Mouse (Mus musculus) embryonic facial prominence, embryonic 10.5 days (tissue): ENCODE measurements around the gene Usp29. TPM values are rescaled to one million over a fixed set of nuclear protein-coding genes. Genes with fewer than 3 reads are reported as not detected.
"Not testable (repeated sequence)": the region's sequence is repeated elsewhere in the genome, so short reads cannot be mapped to it uniquely, and the experiment has no call there.

Experiments
- DNase-seq: peaks from one replicate; pipeline ENCODE4 v3.0.0-alpha.2; 2017; ENCODE audit warnings: low spot score
- H3K27ac ChIP-seq: fragments of 300-500 bp; sonication (generic); replicated peaks from 2 replicates; pipeline ENCODE4 v1.5.1; 2016; ENCODE audit warnings: mild to moderate bottlenecking
- H3K27me3 ChIP-seq: fragments of 300-500 bp; sonication (generic); replicated peaks from 2 replicates; pipeline ENCODE4 v1.6.1; 2016; ENCODE audit warnings: low read depth, mild to moderate bottlenecking; ENCODE audit not compliant: poor library complexity, severe bottlenecking
- H3K36me3 ChIP-seq: fragments of 300-500 bp; sonication (generic); replicated peaks from 2 replicates; pipeline ENCODE4 v1.6.1; 2016; ENCODE audit warnings: mild to moderate bottlenecking, moderate library complexity
- H3K4me1 ChIP-seq: fragments of 300-500 bp; sonication (generic); 2 replicates; pipeline ENCODE4 v1.6.1; 2016
- H3K4me3 ChIP-seq: fragments of 300-500 bp; sonication (generic); 2 replicates; pipeline ENCODE4 v1.5.1; 2016; ENCODE audit warnings: mild to moderate bottlenecking, moderate library complexity
- H3K9me3 ChIP-seq: fragments of 300-500 bp; sonication (generic); 2 replicates; pipeline ENCODE4 v1.6.1; 2016; ENCODE audit warnings: mild to moderate bottlenecking
- WGBS: fragments of 180-500 bp; shearing (Covaris S2); methylation state at CpG from one replicate; pipeline ENCODE4 v1.1.7; 2016; 5-methylcytosine and 5-hydroxymethylcytosine counted together
- polyA plus RNA-seq: library from polyadenylated mRNA; unstranded; fragments of >200 nt; fragmentation: Nextera tagmentation; extraction: Ambion mirVana; gene quantifications from 2 replicates; pipeline ENCODE4 v1.2.1, GENCODE M21; 2016

Gene Usp29
- polyA plus RNA-seq, 1 experiment from 2014 or later: 15.9 TPM

DNA sequence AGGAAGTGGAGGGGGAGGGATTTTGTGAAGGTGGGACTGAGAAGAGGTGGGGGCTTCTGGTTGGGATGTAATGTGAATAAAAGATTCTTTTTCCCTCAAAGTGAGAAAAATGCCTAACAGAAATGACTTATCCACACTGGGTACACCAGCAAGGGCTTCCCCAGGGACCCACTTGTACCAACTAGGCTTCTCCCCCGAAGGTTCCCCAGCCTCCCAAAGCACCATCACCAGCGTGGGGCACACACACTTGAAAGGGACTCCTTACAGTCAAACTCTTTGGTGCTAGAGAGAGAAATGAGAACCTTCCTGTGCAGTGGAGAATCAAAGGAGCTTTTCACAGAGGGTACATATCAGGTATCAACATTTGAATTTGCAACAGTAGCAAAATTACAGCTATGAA, 198.9 kb downstream of the Usp29 start:
- Histone ChIP-seq H3K36me3 (no peaks in the 10 kb centered on the region), H3K27ac (no peak overlapping the region), H3K27me3 (no peaks in the 10 kb centered on the region), H3K9me3 (no peaks in the 10 kb centered on the region), H3K4me3 (no peak overlapping the region), H3K4me1 (peaks cover 16% of the 10 kb centered on the region; the same call in 1 of the 2 replicates)
- DNase-seq: no peak
- 70% methylated on average over 2 of the region's 2 CpGs for WGBS

DNA sequence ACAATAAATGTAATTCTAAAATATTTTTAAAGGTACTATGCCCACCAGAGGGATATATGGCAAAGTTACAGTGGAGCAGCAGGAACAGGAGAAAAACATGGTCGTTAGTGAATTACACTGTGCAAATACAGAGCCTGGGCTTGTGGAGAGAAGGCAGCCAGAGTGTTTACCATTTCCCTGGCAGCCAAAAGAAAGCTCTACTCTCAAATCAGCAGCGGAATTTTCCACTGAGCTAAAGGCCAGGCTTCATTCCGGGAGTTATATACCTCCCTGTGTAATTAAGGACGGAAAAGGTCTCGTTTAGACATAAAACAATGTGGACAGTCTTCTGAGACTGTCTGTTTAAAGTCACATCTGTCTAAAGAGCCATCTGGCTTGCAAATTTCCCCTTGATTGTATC, 204.4 kb downstream of the Usp29 start:
- Histone ChIP-seq H3K4me3 (no peak overlapping the region), H3K27me3 (no peaks in the 10 kb centered on the region)

DNA sequence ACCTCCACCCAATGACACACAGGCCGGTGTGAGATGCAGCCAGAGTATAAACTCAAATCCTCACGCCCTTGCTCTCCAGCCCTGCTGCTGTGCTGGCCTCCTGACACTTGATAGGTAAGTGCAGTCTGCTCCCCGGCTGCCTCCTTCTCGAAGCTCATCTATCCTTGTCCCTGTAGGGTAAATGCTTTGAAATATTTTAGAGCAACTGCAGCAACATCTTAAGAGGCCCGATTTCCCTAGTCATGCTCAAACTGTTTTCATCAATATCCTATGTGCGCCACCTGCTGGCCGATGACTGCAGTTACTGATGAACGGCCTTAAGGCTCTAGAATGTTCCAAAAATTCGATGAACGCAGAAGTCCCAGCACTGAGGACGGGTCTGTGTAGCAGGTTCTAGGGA, 206.7 kb downstream of the Usp29 start:
- H3K4me1 ChIP-seq: peaks cover 11% of the 10 kb centered on the region; the same call in 1 of the 2 replicates
- H3K36me3 ChIP-seq: no peaks in the 10 kb centered on the region
- no peaks in the 10 kb centered on the region for H3K9me3 ChIP-seq
- DNase-seq: peak; percentile 82
- WGBS: 47% methylated on average over 11 of the region's 11 CpGs
- H3K27ac ChIP-seq: no peak overlapping the region; the same call in 1 of the 2 replicates
- no peaks in the 10 kb centered on the region for H3K27me3 ChIP-seq
- no peak overlapping the region for H3K4me3 ChIP-seq

More for the DNA sequence above, 204.4 kb downstream of the Usp29 start:
- Histone ChIP-seq H3K4me1 (peaks cover 11% of the 10 kb centered on the region; the same call in 1 of the 2 replicates), H3K9me3 (no peaks in the 10 kb centered on the region), H3K27ac (peak overlapping the region; percentile 35; the same call in 1 of the 2 replicates), H3K36me3 (no peaks in the 10 kb centered on the region)
- no peak for DNase-seq
- WGBS: 55% methylated on average over 5 of the region's 5 CpGs

- Histone ChIP-seq H3K9me3 (no peaks in the 10 kb centered on the region), H3K4me3 (peak overlapping the region; percentile 34), H3K27ac (no peak overlapping the region), H3K27me3 (no peaks in the 10 kb centered on the region), H3K4me1 (no peaks in the 10 kb centered on the region), H3K36me3 (no peaks in the 10 kb centered on the region)
- 21% methylated on average over 16 of the region's 16 CpGs for WGBS
- DNase-seq: peak; percentile 73
These were observed 210.4 kb downstream of the Usp29 start for GRCm38 (mm10) chr7:6940761-6941231.

- not testable (repeated sequence) for H3K4me3 ChIP-seq, H3K36me3 ChIP-seq, H3K27me3 ChIP-seq, H3K4me1 ChIP-seq, H3K9me3 ChIP-seq, H3K27ac ChIP-seq, DNase-seq
- WGBS: 92% methylated on average over 20 of the region's 20 CpGs
These were observed 217.7 kb downstream of the Usp29 start for GRCm38 (mm10) chr7:6948061-6948460.

- H3K36me3 ChIP-seq: no peaks in the 10 kb centered on the region
- H3K4me1 ChIP-seq: no peaks in the 10 kb centered on the region
- H3K4me3 ChIP-seq: no peak overlapping the region
- 89% methylated on average over 4 of the region's 4 CpGs for WGBS
- H3K9me3 ChIP-seq: peaks cover 11% of the 10 kb centered on the region; the same call in 1 of the 2 replicates
- no peaks in the 10 kb centered on the region for H3K27me3 ChIP-seq
- DNase-seq: no peak
- H3K27ac ChIP-seq: no peak overlapping the region
These were observed 226.2 kb downstream of the Usp29 start for GRCm38 (mm10) chr7:6956576-6956975.

DNA sequence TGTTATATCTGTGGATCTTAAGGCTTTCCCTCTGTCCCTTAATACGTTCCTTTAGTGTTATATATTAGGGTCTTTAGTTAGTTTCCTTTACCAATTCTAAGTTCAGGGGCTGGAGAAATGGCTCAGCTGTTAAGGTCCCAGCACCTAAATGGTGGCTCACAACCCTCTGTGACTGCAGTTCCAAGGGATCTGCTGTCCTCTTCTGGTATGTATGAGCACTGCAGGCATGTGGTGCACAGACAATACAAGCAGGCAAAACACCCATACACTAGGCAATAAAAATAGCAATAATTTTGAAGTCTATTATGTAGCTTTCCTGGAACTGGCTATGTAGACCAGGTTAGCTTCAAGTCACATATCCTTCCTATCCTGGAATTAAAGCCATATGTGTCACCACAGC, 228.2 kb downstream of the Usp29 start:
- peaks cover 8% of the 10 kb centered on the region; the same call in 1 of the 2 replicates for H3K9me3 ChIP-seq
- H3K27me3 ChIP-seq: no peaks in the 10 kb centered on the region
- H3K27ac ChIP-seq: no peak overlapping the region
- no peaks in the 10 kb centered on the region for H3K36me3 ChIP-seq
- no peak overlapping the region for H3K4me3 ChIP-seq
- WGBS: 84% methylated on average over 1 of the region's 1 CpGs
- DNase-seq: no peak
- no peaks in the 10 kb centered on the region for H3K4me1 ChIP-seq

DNA sequence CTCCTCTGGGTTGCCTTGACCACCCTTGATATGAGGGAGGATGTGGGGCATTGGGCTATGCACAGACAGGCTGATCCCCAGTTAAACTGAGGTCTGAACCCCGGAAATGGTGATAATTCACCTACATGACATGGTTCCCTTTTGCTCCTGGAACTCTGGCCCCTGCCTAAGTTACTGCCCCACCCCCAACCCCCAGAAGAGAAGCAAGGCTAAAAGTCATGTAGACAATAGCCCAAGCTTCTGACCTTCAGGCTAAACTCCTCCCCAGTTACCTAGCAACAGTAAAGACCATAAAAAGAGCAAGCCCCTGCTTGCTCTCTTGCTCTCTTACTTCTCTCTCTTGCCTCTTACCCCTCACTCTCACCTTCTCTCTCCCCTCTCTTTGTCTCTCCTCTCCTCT, 243.2 kb downstream of the Usp29 start:
- no peak overlapping the region for H3K4me3 ChIP-seq
- no peak overlapping the region for H3K27ac ChIP-seq
- no peaks in the 10 kb centered on the region for H3K27me3 ChIP-seq
- H3K4me1 ChIP-seq: no peaks in the 10 kb centered on the region
- H3K36me3 ChIP-seq: no peaks in the 10 kb centered on the region
- peaks cover 20% of the 10 kb centered on the region for H3K9me3 ChIP-seq
- WGBS: 92% methylated on average over 1 of the region's 1 CpGs
- no peak for DNase-seq

GRCm38 (mm10) chr7:6976890-6977289, 246.5 kb downstream of the Usp29 start:
- Histone ChIP-seq H3K4me1 (no peaks in the 10 kb centered on the region), H3K9me3 (peaks cover 21% of the 10 kb centered on the region), H3K36me3 (no peaks in the 10 kb centered on the region), H3K27ac (no peak overlapping the region), H3K4me3 (no peak overlapping the region), H3K27me3 (no peaks in the 10 kb centered on the region)
- no peak for DNase-seq
- WGBS: 92% methylated on average over 19 of the region's 19 CpGs

GRCm38 (mm10) chr7:6995251-6995650, 264.9 kb downstream of the Usp29 start, which contains the start of gene Aurkc:
Aurkc (plus strand) TSS chr7:6995300.
- DNase-seq, H3K4me1 ChIP-seq, H3K4me3 ChIP-seq, H3K36me3 ChIP-seq, H3K9me3 ChIP-seq, H3K27ac ChIP-seq, H3K27me3 ChIP-seq: not testable (repeated sequence)
- WGBS: 81% methylated on average over 11 of the region's 11 CpGs

DNA sequence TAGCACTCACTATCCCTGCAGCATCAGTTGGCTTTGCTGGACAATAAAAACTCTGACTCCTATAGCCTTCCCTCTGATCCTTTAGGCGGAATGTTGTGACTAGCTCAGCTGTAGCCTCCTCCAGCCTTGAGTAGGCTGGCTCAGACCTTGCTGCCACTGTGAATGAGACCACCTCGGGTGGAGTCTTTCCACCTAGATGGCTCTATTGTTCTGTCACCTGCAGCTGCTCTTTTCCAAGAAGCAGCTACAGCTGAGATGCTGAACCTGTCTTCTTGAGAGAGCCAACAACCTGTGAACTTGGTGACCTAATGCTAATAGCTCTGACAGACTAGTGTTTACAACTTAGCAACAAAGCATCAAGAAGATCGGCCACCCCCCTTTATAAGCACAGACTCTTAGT, 268.5 kb downstream of the Usp29 start:
- H3K4me3 ChIP-seq, H3K27me3 ChIP-seq, H3K9me3 ChIP-seq, H3K4me1 ChIP-seq, DNase-seq, H3K36me3 ChIP-seq, H3K27ac ChIP-seq: not testable (repeated sequence)
- WGBS: 58% methylated on average over 3 of the region's 3 CpGs

- H3K4me3 ChIP-seq, H3K27me3 ChIP-seq, H3K36me3 ChIP-seq, DNase-seq, H3K4me1 ChIP-seq, H3K27ac ChIP-seq, H3K9me3 ChIP-seq: not testable (repeated sequence)
- 79% methylated on average over 5 of the region's 5 CpGs for WGBS
These were observed 275.1 kb downstream of the Usp29 start for GRCm38 (mm10) chr7:7005441-7005840.
